Mouse (Mus musculus) yolk sac, embryonic 10.5 days (tissue): ENCODE data around the gene Mmp14.

Experiments
- DNase-seq: peaks from one replicate; pipeline ENCODE4 v3.0.0-alpha.2; 2017; ENCODE audit warnings: low spot score

Mmp14 gene

GRCm38 (mm10) chr14:54433941-54434531, 2.6 kb downstream of the Mmp14 start:
- DNase-seq = peak; percentile 62

- DNase-seq = no peak
These were observed 3.9 kb downstream of the Mmp14 start for GRCm38 (mm10) chr14:54435194-54435918.

- no peak for DNase-seq
These were observed 7.7 kb downstream of the Mmp14 start for GRCm38 (mm10) chr14:54439155-54439554.

GRCm38 (mm10) chr14:54439610-54440009, 8.2 kb downstream of the Mmp14 start:
- no peak for DNase-seq

GRCm38 (mm10) chr14:54440538-54440937, 9.1 kb downstream of the Mmp14 start:
- no peak for DNase-seq

GRCm38 (mm10) chr14:54441365-54441764, 10.0 kb downstream of the Mmp14 start:
- no peak for DNase-seq

GRCm38 (mm10) chr14:54442548-54442947, 11.1 kb downstream of the Mmp14 start:
- DNase-seq = no peak

GRCm38 (mm10) chr14:54443196-54443595, 11.8 kb downstream of the Mmp14 start:
- peak; percentile 33 for DNase-seq

- DNase-seq = no peak
These were observed 12.6 kb downstream of the Mmp14 start for GRCm38 (mm10) chr14:54443712-54444618.

GRCm38 (mm10) chr14:54445476-54445875, 14.1 kb downstream of the Mmp14 start:
- no peak for DNase-seq

GRCm38 (mm10) chr14:54453566-54453965, 22.2 kb downstream of the Mmp14 start:
- DNase-seq = no peak

- peak; percentile 63 for DNase-seq
These were observed 23.5 kb downstream of the Mmp14 start for GRCm38 (mm10) chr14:54454669-54455528.

GRCm38 (mm10) chr14:54457907-54458569, 26.6 kb downstream of the Mmp14 start:
- no peak for DNase-seq

GRCm38 (mm10) chr14:54462146-54462545, 30.7 kb downstream of the Mmp14 start:
- DNase-seq = no peak

- no peak for DNase-seq
These were observed 31.9 kb downstream of the Mmp14 start for GRCm38 (mm10) chr14:54463108-54463958.

GRCm38 (mm10) chr14:54463959-54464292, 32.5 kb downstream of the Mmp14 start, which contains the start of gene Lrp10:
Lrp10 (plus strand) TSS chr14:54464137.
- peak; percentile 93 for DNase-seq

GRCm38 (mm10) chr14:54464293-54465005, 33.0 kb downstream of the Mmp14 start:
- DNase-seq = peak; percentile 82

- DNase-seq = no peak
These were observed 40.1 kb downstream of the Mmp14 start for GRCm38 (mm10) chr14:54471467-54471866.

- DNase-seq = no peak
These were observed 41.3 kb downstream of the Mmp14 start for GRCm38 (mm10) chr14:54472671-54473070.

GRCm38 (mm10) chr14:54474744-54475143, 43.3 kb downstream of the Mmp14 start:
- DNase-seq = no peak
